Mouse (Mus musculus) heart, postnatal 0 days (tissue): ENCODE measurements around the gene Rpl27. TPM values are rescaled to one million over a fixed set of nuclear protein-coding genes. Genes with fewer than 3 reads are reported as not detected.

Experiments
- ATAC-seq: fragments of 200-750 bp; cut with Nextera tagmentation; 2 replicates; pipeline ENCODE4 v1.8.0; 2017; ENCODE audit warnings: low read depth, moderate number of reproducible peaks, moderate library complexity; ENCODE audit not compliant: insufficient read depth
- DNase-seq: peaks from one replicate; pipeline ENCODE4 v3.0.0-alpha.2; 2016; ENCODE audit warnings: low spot score
- H3K27ac ChIP-seq: fragments of 300-500 bp; sonication (generic); 2 replicates; pipeline ENCODE4 v1.5.1; 2014; ENCODE audit warnings: low read depth, mild to moderate bottlenecking
- H3K27me3 ChIP-seq: fragments of 300-500 bp; sonication (generic); 2 replicates; pipeline ENCODE4 v1.6.1; 2014; ENCODE audit warnings: low read length, mixed read lengths; ENCODE audit not compliant: control insufficient read depth, insufficient read depth
- H3K36me3 ChIP-seq: fragments of 300-500 bp; sonication (generic); replicated peaks from 2 replicates; pipeline ENCODE4 v1.6.1; 2014; ENCODE audit warnings: low read length, mixed read lengths; ENCODE audit not compliant: control insufficient read depth, insufficient read depth
- H3K4me1 ChIP-seq: fragments of 300-500 bp; sonication (generic); 2 replicates; pipeline ENCODE4 v1.6.1; 2014; ENCODE audit warnings: antibody characterized with exemption; ENCODE audit not compliant: control insufficient read depth, insufficient read depth
- H3K4me2 ChIP-seq: fragments of 300-500 bp; sonication (generic); 2 replicates; pipeline ENCODE4 v1.6.1; 2014; ENCODE audit warnings: low read depth, mild to moderate bottlenecking, low read length, moderate library complexity
- H3K4me3 ChIP-seq: fragments of 300-500 bp; sonication (generic); 2 replicates; pipeline ENCODE4 v1.5.1; 2014; ENCODE audit warnings: low read depth, low read length
- H3K9ac ChIP-seq: fragments of 300-500 bp; sonication (generic); replicated peaks from 2 replicates; pipeline ENCODE4 v1.6.1; 2014; ENCODE audit warnings: low read depth, low read length, mixed read lengths
- H3K9me3 ChIP-seq: fragments of 300-500 bp; sonication (generic); replicated peaks from 2 replicates; pipeline ENCODE4 v1.6.1; 2016; ENCODE audit warnings: low read length; ENCODE audit not compliant: control insufficient read depth
- CTCF ChIP-seq: IDR thresholded peaks from 2 replicates; pipeline ENCODE4 v1.5.1; 2016; ENCODE audit warnings: antibody characterized with exemption, control low read depth, low read depth
- EP300 ChIP-seq: IDR thresholded peaks from 2 replicates; pipeline ENCODE4 v1.6.1; 2016; ENCODE audit warnings: antibody characterized with exemption, low read depth
- WGBS: fragments of 180-500 bp; shearing (Covaris S2); extraction: QIAGEN DNeasy Blood & Tissue Kit; methylation state at CpG from one replicate; pipeline ENCODE4 v1.1.7; 2014; 5-methylcytosine and 5-hydroxymethylcytosine counted together
- polyA plus RNA-seq: library from polyadenylated mRNA; unstranded; fragments of >200 nt; fragmentation: Nextera tagmentation; extraction: Ambion mirVana; gene quantifications from 2 replicates; pipeline ENCODE4 v1.2.1, GENCODE M21; 2015
- total RNA-seq: library from RNA; depleted of rRNA; stranded (reverse); fragments of >200 nt; gene quantifications from 2 replicates; pipeline ENCODE4 v1.2.3, GENCODE M21; 2014; ENCODE audit warnings: low replicate concordance

Rpl27 gene
- total and polyA plus RNA-seq, 2 experiments from 2014 or later, result 248 to 796 TPM

- H3K9ac ChIP-seq, result no peak overlapping the region
- no peak; the same call in 1 of the 2 replicates for TF ChIP-seq CTCF
- TF ChIP-seq EP300, result no peak
- ATAC-seq (no peak), DNase-seq (no peak)
- H3K27ac ChIP-seq, result no peak overlapping the region
- no peak overlapping the region for H3K4me2 ChIP-seq
- no peaks in the 10 kb centered on the region for H3K9me3 ChIP-seq
- no peak overlapping the region for H3K4me3 ChIP-seq
- no peaks in the 10 kb centered on the region for H3K27me3 ChIP-seq
- H3K36me3 ChIP-seq, result 0 out of 2 replicates have a peak, but pooled peaks cover 2% of the 10 kb centered on the region
- 84% methylated on average over 3 of the region's 3 CpGs for WGBS
- peaks cover 15% of the 10 kb centered on the region for H3K4me1 ChIP-seq
Measured at GRCm38 (mm10) chr11:101450394-101450793, 8.3 kb downstream of the Rpl27 start.

GRCm38 (mm10) chr11:101451536-101451935, 9.4 kb downstream of the Rpl27 start:
- TF ChIP-seq CTCF (no peak), EP300 (no peak)
- 91% methylated on average over 10 of the region's 10 CpGs for WGBS
- H3K27ac ChIP-seq, result no peak overlapping the region
- DNase-seq (no peak), ATAC-seq (no peak)
- no peaks in the 10 kb centered on the region for H3K9me3 ChIP-seq
- H3K4me3 ChIP-seq, result no peak overlapping the region
- H3K27me3 ChIP-seq, result no peaks in the 10 kb centered on the region
- H3K36me3 ChIP-seq, result peaks cover 2% of the 10 kb centered on the region; the same call in 1 of the 2 replicates
- H3K4me2 ChIP-seq, result no peak overlapping the region
- peaks cover 15% of the 10 kb centered on the region for H3K4me1 ChIP-seq
- no peak overlapping the region for H3K9ac ChIP-seq

GRCm38 (mm10) chr11:101452093-101452774, 10.1 kb downstream of the Rpl27 start:
- 48% methylated on average over 10 of the region's 10 CpGs for WGBS
- Histone ChIP-seq H3K4me3 (no peak overlapping the region), H3K36me3 (peaks cover 9% of the 10 kb centered on the region), H3K9ac (no peak overlapping the region), H3K4me2 (no peak overlapping the region), H3K27ac (no peak overlapping the region), H3K4me1 (peaks cover 15% of the 10 kb centered on the region), H3K27me3 (no peaks in the 10 kb centered on the region), H3K9me3 (no peaks in the 10 kb centered on the region)
- no peak for ATAC-seq
- TF ChIP-seq CTCF, result no peak
- no peak for TF ChIP-seq EP300
- no peak for DNase-seq

- Histone ChIP-seq H3K27ac (no peak overlapping the region), H3K36me3 (peaks cover 33% of the 10 kb centered on the region), H3K27me3 (no peaks in the 10 kb centered on the region), H3K9me3 (no peaks in the 10 kb centered on the region), H3K4me2 (no peak overlapping the region), H3K4me1 (peaks cover 10% of the 10 kb centered on the region; the same call in 1 of the 2 replicates), H3K4me3 (no peak overlapping the region), H3K9ac (no peak overlapping the region)
- WGBS, result 62% methylated on average over 6 of the region's 6 CpGs
- no peak for DNase-seq
- TF ChIP-seq CTCF (no peak), EP300 (no peak)
- ATAC-seq, result no peak
Measured at GRCm38 (mm10) chr11:101454702-101455101, 12.6 kb downstream of the Rpl27 start.

GRCm38 (mm10) chr11:101455627-101456026, 13.5 kb downstream of the Rpl27 start:
- no peak for DNase-seq
- no peak overlapping the region for H3K27ac ChIP-seq
- H3K36me3 ChIP-seq, result peaks cover 42% of the 10 kb centered on the region
- H3K4me3 ChIP-seq, result no peak overlapping the region
- TF ChIP-seq CTCF (no peak), EP300 (no peak)
- 88% methylated on average over 7 of the region's 7 CpGs for WGBS
- no peaks in the 10 kb centered on the region for H3K27me3 ChIP-seq
- H3K4me1 ChIP-seq, result peaks cover 10% of the 10 kb centered on the region; the same call in 1 of the 2 replicates
- no peak overlapping the region for H3K4me2 ChIP-seq
- no peak overlapping the region for H3K9ac ChIP-seq
- H3K9me3 ChIP-seq, result no peaks in the 10 kb centered on the region
- ATAC-seq, result no peak

- H3K9me3 ChIP-seq, result no peaks in the 10 kb centered on the region
- H3K4me1 ChIP-seq, result 0 out of 2 replicates have a peak, but pooled peaks cover 4% of the 10 kb centered on the region
- ATAC-seq, result no peak
- H3K4me2 ChIP-seq, result no peak overlapping the region
- no peak overlapping the region for H3K27ac ChIP-seq
- peaks cover 62% of the 10 kb centered on the region for H3K36me3 ChIP-seq
- 87% methylated on average over 9 of the region's 9 CpGs for WGBS
- no peak overlapping the region for H3K4me3 ChIP-seq
- no peak overlapping the region for H3K9ac ChIP-seq
- DNase-seq, result no peak
- no peak for TF ChIP-seq EP300
- TF ChIP-seq CTCF, result no peak
- no peaks in the 10 kb centered on the region for H3K27me3 ChIP-seq
Measured at GRCm38 (mm10) chr11:101457631-101458030, 15.5 kb downstream of the Rpl27 start.
